Mouse (Mus musculus) CD4-positive helper T cell, adult 2 months (primary cell): ENCODE results near the gene Plagl1.

Experiments
- DNase-seq: peaks from one replicate; pipeline ENCODE4 v3.0.0-alpha.2; 2012; ENCODE audit warnings: low read depth, missing footprints, low spot score

The Plagl1 gene

GRCm38 (mm10) chr10:13090596-13091424, 30.5 kb downstream of the Plagl1 start:
- peak; percentile 61 for DNase-seq

GRCm38 (mm10) chr10:13092996-13093395, 32.7 kb downstream of the Plagl1 start:
- DNase-seq, result no peak

GRCm38 (mm10) chr10:13098895-13099294, 38.6 kb downstream of the Plagl1 start:
- no peak for DNase-seq

GRCm38 (mm10) chr10:13100061-13100648, 39.9 kb downstream of the Plagl1 start:
- DNase-seq, result no peak

GRCm38 (mm10) chr10:13102360-13102759, 42.1 kb downstream of the Plagl1 start:
- DNase-seq, result no peak

GRCm38 (mm10) chr10:13103838-13104237, 43.5 kb downstream of the Plagl1 start:
- no peak for DNase-seq

- no peak for DNase-seq
These were observed 46.8 kb downstream of the Plagl1 start for GRCm38 (mm10) chr10:13106909-13107624.

GRCm38 (mm10) chr10:13108021-13108548, 47.8 kb downstream of the Plagl1 start:
- DNase-seq, result no peak

GRCm38 (mm10) chr10:13108847-13109246, 48.5 kb downstream of the Plagl1 start:
- no peak for DNase-seq

- no peak for DNase-seq
These were observed 49.5 kb downstream of the Plagl1 start for GRCm38 (mm10) chr10:13109781-13110180.

- no peak for DNase-seq
These were observed 52.5 kb downstream of the Plagl1 start for GRCm38 (mm10) chr10:13112849-13113248.

GRCm38 (mm10) chr10:13113641-13114040, 53.3 kb downstream of the Plagl1 start:
- no peak for DNase-seq

GRCm38 (mm10) chr10:13115030-13115429, 54.7 kb downstream of the Plagl1 start:
- no peak for DNase-seq

- DNase-seq, result no peak
These were observed 56.7 kb downstream of the Plagl1 start for GRCm38 (mm10) chr10:13116706-13117665.

GRCm38 (mm10) chr10:13118024-13118769, 57.9 kb downstream of the Plagl1 start:
- no peak for DNase-seq

- no peak for DNase-seq
These were observed 58.4 kb downstream of the Plagl1 start for GRCm38 (mm10) chr10:13118770-13119102.

- DNase-seq, result no peak
These were observed 59.0 kb downstream of the Plagl1 start for GRCm38 (mm10) chr10:13119300-13119699.

- DNase-seq, result no peak
These were observed 65.5 kb downstream of the Plagl1 start for GRCm38 (mm10) chr10:13125811-13126210.

GRCm38 (mm10) chr10:13127335-13127734, 67.0 kb downstream of the Plagl1 start:
- DNase-seq, result no peak

- DNase-seq, result no peak
These were observed 67.6 kb downstream of the Plagl1 start for GRCm38 (mm10) chr10:13127946-13128345.
